Mouse (Mus musculus): Measurements from ENCODE around the gene Map4k5. TPM values are rescaled to one million over a fixed set of nuclear protein-coding genes. Genes with fewer than 3 reads are reported as not detected.

The Map4k5 gene
- polyA plus RNA-seq, 1 experiment from 2014 or later, result 23.5 TPM

DNA sequence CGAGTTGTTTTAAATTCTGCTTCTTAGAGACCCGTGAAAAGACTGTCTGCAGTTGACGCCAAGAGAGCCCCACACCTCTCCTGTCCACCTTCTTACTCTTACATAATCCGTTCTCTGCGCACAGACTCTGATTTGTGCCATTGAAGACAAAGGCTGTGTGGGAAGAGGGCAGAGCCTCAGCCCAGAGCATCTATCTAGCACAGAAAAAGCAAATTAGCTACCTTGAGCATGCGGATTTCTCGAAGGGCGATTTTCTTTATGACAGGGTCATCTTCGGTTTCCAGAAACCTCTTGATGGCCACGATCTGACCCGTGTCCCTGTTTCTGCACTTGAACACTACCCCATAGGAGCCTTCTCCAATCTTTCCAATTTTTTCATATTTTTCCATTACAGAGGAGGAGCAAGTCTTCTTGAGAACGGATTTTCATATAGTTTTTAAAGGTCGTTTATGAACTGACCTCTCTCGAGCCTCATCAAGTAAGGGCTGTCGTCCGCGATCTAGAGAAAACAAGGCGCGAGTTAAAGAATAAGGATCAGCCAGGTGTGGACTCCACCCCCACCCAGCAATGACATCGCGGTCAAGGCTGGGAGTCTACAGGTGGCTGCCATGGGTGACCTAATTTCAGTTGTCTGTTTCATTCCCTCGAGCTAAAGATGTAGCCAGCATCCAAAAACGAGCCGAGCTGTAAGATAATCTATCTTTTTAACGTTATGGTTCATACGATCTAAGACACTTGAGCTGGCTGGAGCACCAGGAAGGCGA is 103.1 kb downstream of the Map4k5 start:
- no peaks in the 10 kb centered on the region for H3K36me3 ChIP-seq
- H3K27ac ChIP-seq (replicated peaks), result peak overlapping the region; percentile 76
- peaks cover 18% of the 10 kb centered on the region for H3K4me1 ChIP-seq
- H3K4me3 ChIP-seq, result peak overlapping the region; percentile 70
- H3K27me3 ChIP-seq (ENCODE audit: low read depth, poor library complexity, severe bottlenecking), result peaks cover 51% of the 10 kb centered on the region
- 33% methylated on average over 27 of the region's 27 CpGs for WGBS
- DNase-seq (ENCODE audit: low spot score), result no peak
- H3K9me3 ChIP-seq (replicated peaks), result no peaks in the 10 kb centered on the region

GRCm38 (mm10) chr12:69788380-69788779 is 104.6 kb downstream of the Map4k5 start:
- DNase-seq (ENCODE audit: low spot score), result no peak
- WGBS, result 90% methylated on average over 5 of the region's 5 CpGs
- peaks cover 23% of the 10 kb centered on the region for H3K4me1 ChIP-seq

GRCm38 (mm10) chr12:69785471-69785870 is 107.5 kb downstream of the Map4k5 start:
- H3K4me3 ChIP-seq, result no peak overlapping the region
- H3K27ac ChIP-seq (replicated peaks), result no peak overlapping the region
- H3K27me3 ChIP-seq (ENCODE audit: low read depth, poor library complexity, severe bottlenecking), result peaks cover 29% of the 10 kb centered on the region
- WGBS, result 93% methylated on average over 9 of the region's 9 CpGs
- no peaks in the 10 kb centered on the region for H3K9me3 ChIP-seq (replicated peaks)
- H3K4me1 ChIP-seq, result peaks cover 15% of the 10 kb centered on the region
- no peaks in the 10 kb centered on the region for H3K36me3 ChIP-seq
- no peak for DNase-seq (ENCODE audit: low spot score)

More at GRCm38 (mm10) chr12:69788380-69788779, 104.6 kb downstream of the Map4k5 start:
- no peak overlapping the region for H3K27ac ChIP-seq (replicated peaks)
- no peaks in the 10 kb centered on the region for H3K9me3 ChIP-seq (replicated peaks)
- no peak overlapping the region for H3K4me3 ChIP-seq
- H3K27me3 ChIP-seq (ENCODE audit: low read depth, poor library complexity, severe bottlenecking), result peaks cover 49% of the 10 kb centered on the region
- no peaks in the 10 kb centered on the region for H3K36me3 ChIP-seq

GRCm38 (mm10) chr12:69783247-69784025 is 109.6 kb downstream of the Map4k5 start:
- Histone ChIP-seq H3K9me3 (replicated peaks) (no peaks in the 10 kb centered on the region), H3K27me3 (ENCODE audit: low read depth, poor library complexity, severe bottlenecking) (peaks cover 9% of the 10 kb centered on the region), H3K4me3 (no peak overlapping the region), H3K4me1 (peaks cover 7% of the 10 kb centered on the region), H3K27ac (replicated peaks) (no peak overlapping the region; the same call in 1 of the 2 replicates), H3K36me3 (no peaks in the 10 kb centered on the region)
- WGBS, result 64% methylated on average over 6 of the region's 6 CpGs
- DNase-seq (ENCODE audit: low spot score), result no peak

- Histone ChIP-seq H3K4me3 (no peak overlapping the region), H3K27ac (replicated peaks) (no peak overlapping the region), H3K9me3 (replicated peaks) (no peaks in the 10 kb centered on the region), H3K4me1 (peaks cover 7% of the 10 kb centered on the region), H3K27me3 (ENCODE audit: low read depth, poor library complexity, severe bottlenecking) (no peaks in the 10 kb centered on the region), H3K36me3 (no peaks in the 10 kb centered on the region)
- no peak for DNase-seq (ENCODE audit: low spot score)
- WGBS, result 86% methylated on average over 10 of the region's 10 CpGs
These were observed 110.9 kb downstream of the Map4k5 start for GRCm38 (mm10) chr12:69781935-69782650.

- Histone ChIP-seq H3K9me3 (replicated peaks) (no peaks in the 10 kb centered on the region), H3K27me3 (ENCODE audit: low read depth, poor library complexity, severe bottlenecking) (no peaks in the 10 kb centered on the region), H3K4me3 (no peak overlapping the region), H3K27ac (replicated peaks) (no peak overlapping the region), H3K36me3 (no peaks in the 10 kb centered on the region), H3K4me1 (peaks cover 7% of the 10 kb centered on the region)
- WGBS, result 88% methylated on average over 8 of the region's 8 CpGs
- no peak for DNase-seq (ENCODE audit: low spot score)
These were observed 111.5 kb downstream of the Map4k5 start for GRCm38 (mm10) chr12:69781480-69781879.

- Histone ChIP-seq H3K36me3 (no peaks in the 10 kb centered on the region), H3K9me3 (replicated peaks) (no peaks in the 10 kb centered on the region), H3K4me3 (no peak overlapping the region), H3K4me1 (no peaks in the 10 kb centered on the region), H3K27me3 (ENCODE audit: low read depth, poor library complexity, severe bottlenecking) (no peaks in the 10 kb centered on the region), H3K27ac (replicated peaks) (no peak overlapping the region)
- DNase-seq (ENCODE audit: low spot score), result no peak
- WGBS, result 82% methylated on average over 2 of the region's 2 CpGs
These were observed 115.0 kb downstream of the Map4k5 start for GRCm38 (mm10) chr12:69777957-69778356.

- DNase-seq (ENCODE audit: low spot score), result no peak
- Histone ChIP-seq H3K36me3 (no peaks in the 10 kb centered on the region), H3K27ac (replicated peaks) (no peak overlapping the region), H3K4me3 (no peak overlapping the region), H3K9me3 (replicated peaks) (no peaks in the 10 kb centered on the region), H3K4me1 (no peaks in the 10 kb centered on the region), H3K27me3 (ENCODE audit: low read depth, poor library complexity, severe bottlenecking) (no peaks in the 10 kb centered on the region)
- WGBS, result 90% methylated on average over 6 of the region's 6 CpGs
These were observed 115.7 kb downstream of the Map4k5 start for GRCm38 (mm10) chr12:69777341-69777730.

DNA sequence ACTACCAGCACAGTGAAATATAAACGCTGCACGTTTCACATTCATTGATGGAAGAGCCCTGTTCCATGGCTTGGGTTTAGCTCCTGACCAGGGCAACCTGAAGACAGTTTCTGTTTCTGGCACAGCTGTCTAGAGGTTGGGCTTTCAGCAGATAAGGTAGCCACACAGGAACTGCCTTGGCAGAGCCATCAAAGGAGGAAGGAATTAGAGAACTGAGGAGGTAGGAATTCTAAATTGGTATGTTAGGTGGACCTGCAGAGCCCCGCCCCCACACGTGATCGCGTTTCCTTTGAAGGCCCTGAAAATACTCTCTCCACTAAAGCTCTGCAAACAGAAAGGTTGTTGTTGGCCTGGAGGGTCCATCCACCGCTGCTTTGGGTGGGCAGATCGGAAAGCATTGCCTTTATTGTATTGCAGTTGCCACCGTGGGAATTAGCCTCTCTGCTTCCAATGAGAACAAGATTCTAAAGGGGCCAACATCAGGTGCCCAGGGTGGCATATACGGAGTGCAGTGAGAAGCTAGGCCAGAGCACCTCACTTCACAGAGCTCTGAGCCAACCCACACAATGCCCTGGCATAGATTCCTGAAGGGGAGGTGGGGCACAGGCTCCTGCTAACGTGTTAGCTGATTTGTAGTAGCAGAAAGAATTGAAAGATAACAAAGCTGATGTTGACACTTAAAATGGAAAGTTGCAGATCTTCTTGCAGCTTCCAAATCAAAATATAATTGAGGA is 116.2 kb downstream of the Map4k5 start:
- Histone ChIP-seq H3K4me1 (no peaks in the 10 kb centered on the region), H3K4me3 (no peak overlapping the region), H3K9me3 (replicated peaks) (no peaks in the 10 kb centered on the region), H3K27ac (replicated peaks) (no peak overlapping the region), H3K36me3 (no peaks in the 10 kb centered on the region), H3K27me3 (ENCODE audit: low read depth, poor library complexity, severe bottlenecking) (no peaks in the 10 kb centered on the region)
- WGBS, result 74% methylated on average over 11 of the region's 11 CpGs
- DNase-seq (ENCODE audit: low spot score), result no peak

- DNase-seq (ENCODE audit: low spot score), result no peak
- H3K27me3 ChIP-seq (ENCODE audit: low read depth, poor library complexity, severe bottlenecking), result no peaks in the 10 kb centered on the region
- H3K27ac ChIP-seq (replicated peaks), result no peak overlapping the region
- 89% methylated on average over 2 of the region's 2 CpGs for WGBS
- no peak overlapping the region for H3K4me3 ChIP-seq
- no peaks in the 10 kb centered on the region for H3K9me3 ChIP-seq (replicated peaks)
- H3K36me3 ChIP-seq, result no peaks in the 10 kb centered on the region
- peaks cover 19% of the 10 kb centered on the region for H3K4me1 ChIP-seq
These were observed 124.2 kb downstream of the Map4k5 start for GRCm38 (mm10) chr12:69768841-69769240.

GRCm38 (mm10) chr12:69767476-69768258 is 125.3 kb downstream of the Map4k5 start:
- DNase-seq (ENCODE audit: low spot score), result no peak
- H3K9me3 ChIP-seq (replicated peaks), result no peaks in the 10 kb centered on the region
- H3K4me3 ChIP-seq, result no peak overlapping the region
- peak overlapping the region; percentile 24 for H3K27ac ChIP-seq (replicated peaks)
- H3K36me3 ChIP-seq, result no peaks in the 10 kb centered on the region
- peaks cover 19% of the 10 kb centered on the region for H3K4me1 ChIP-seq
- WGBS, result 45% methylated on average over 9 of the region's 9 CpGs
- no peaks in the 10 kb centered on the region for H3K27me3 ChIP-seq (ENCODE audit: low read depth, poor library complexity, severe bottlenecking)

All from midbrain, embryonic 10.5 days (tissue).